Mouse (Mus musculus): ENCODE data around the gene Olfr402.
"Not testable (repeated sequence)": the region's sequence is repeated elsewhere in the genome, so short reads cannot be mapped to it uniquely, and the experiment has no call there.

Gene Olfr402

DNA sequence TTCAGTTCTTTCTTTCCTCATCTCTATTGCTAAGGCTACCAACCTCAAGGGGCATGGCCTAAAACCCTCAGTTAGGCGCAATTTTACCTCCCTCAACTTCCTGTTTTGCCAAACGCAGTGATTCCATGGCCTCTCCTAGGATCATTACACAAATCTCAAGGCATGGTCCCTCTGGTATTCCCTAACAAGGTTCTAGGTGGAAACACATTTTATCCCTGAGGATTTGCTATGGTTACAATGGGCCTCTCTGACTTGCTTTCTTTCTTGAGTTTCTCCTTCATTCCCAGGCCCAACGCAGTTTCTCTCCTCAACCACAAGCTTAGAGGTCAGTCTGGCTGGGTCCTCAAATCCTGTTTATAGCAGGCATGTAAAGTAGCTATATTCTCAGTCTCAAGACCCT is at the start of gene Olfr402:
TSS of gene Olfr402 (plus strand) at position 301 of the 400 bp plus-strand sequence.
- DNase-seq (ENCODE audit: low read depth, low spot score) = no peak

GRCm38 (mm10) chr11:74105066-74105465 is 48.3 kb upstream of the Olfr402 start:
- DNase-seq (ENCODE audit: low read depth, low spot score) = no peak

DNA sequence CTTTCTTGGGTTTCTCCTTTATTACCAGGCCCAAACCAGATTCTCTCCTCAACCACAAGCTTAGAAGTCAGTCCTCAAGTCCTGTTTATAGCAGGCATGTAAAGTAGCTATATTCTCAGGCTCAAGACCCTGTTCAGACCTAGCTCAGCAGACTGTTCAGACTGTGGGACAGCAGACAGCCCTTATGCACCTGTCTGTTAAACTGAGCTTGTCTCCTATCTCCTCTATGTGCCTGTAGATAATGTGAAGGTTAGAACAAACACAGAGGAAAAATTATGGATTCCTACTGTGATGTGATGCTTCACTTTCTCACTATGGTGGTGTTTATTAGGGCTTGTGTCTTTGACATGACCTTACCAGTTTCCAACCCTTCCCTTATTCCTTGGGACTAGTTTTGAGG is 39.9 kb upstream of the Olfr402 start, which contains the start of gene Olfr401:
TSS of gene Olfr401 (plus strand) at position 301 of the 400 bp plus-strand sequence.
- no peak for DNase-seq (ENCODE audit: low read depth, low spot score)

DNA sequence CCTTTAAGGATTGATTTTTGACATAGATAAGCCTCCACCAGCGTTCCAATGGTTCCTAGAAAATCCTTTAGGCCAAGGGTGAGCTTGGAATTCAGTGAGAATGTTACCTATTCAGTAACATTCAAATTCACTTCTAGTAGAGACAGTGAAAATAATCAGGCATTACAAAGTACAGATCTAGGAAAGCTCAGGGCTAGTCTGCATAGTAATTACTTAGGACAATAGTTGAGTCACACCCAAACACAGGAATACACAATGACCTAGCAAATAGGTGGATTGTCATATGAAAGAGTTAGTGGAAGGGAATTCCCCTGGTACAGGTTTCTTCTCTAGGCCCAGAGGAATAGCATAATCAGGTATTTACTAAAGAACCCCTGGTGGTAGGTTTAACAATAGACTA is 13.3 kb upstream of the Olfr402 start:
- DNase-seq (ENCODE audit: low read depth, low spot score) = not testable (repeated sequence)

DNA sequence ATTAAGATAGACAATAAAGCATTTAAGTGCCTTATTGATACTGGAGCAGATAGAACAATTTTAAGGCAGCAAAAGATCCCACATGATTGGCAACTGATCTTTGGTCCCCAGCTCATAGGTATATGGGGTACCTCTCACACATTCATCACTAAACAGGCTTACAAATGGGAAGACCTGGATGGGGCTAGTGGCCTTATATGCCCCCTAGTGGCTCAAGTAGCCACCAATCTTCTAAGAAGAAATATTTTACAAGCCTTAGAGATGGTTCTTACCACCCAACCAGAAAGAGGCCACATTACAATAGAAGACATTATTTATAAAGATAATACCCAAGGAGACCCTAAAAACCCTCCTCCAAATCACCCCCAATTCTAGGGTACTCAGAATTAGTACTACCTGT is 7.5 kb upstream of the Olfr402 start:
- no peak for DNase-seq (ENCODE audit: low read depth, low spot score)

DNA sequence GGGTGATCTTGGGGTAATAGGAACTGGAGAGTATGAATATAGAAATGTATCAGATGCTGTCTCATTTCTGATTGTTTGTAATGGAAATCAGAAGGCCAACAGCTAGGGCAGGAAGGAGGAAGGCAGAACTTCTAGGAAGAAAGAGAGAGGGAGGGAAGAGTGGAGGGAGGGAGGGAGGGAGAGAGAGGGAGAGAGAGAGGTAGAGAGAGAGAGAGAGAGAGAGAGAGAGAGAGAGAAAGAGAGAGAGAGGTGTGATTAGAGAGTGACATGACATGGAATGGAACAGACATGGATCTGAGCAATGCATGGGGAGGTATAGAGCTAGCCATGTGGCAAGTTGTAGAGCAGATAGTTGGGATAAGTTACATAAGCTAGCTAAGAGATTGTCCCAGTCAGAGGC is 15.4 kb downstream of the Olfr402 start:
- DNase-seq (ENCODE audit: low read depth, low spot score) = no peak

DNA sequence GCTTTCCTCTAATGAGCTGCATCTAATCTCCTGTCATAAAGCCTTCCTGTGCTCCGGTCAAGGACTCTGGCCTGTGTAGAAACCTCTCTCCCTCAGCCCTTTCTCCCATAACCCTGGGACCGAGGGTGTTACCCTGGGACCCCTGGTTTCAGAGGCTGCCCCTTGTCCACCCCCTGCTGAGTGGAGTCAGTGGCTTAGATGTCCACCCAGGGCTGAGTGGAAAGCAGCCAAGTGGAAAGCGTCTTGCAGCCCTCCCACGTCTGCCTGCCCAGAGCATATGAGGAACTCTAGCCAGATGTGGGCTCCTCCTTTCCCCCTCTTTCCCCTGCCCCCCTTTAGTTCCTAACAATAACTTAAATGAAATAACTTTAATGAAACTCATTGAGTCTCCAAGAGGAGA is 29.8 kb downstream of the Olfr402 start:
- no peak for DNase-seq (ENCODE audit: low read depth, low spot score)

DNA sequence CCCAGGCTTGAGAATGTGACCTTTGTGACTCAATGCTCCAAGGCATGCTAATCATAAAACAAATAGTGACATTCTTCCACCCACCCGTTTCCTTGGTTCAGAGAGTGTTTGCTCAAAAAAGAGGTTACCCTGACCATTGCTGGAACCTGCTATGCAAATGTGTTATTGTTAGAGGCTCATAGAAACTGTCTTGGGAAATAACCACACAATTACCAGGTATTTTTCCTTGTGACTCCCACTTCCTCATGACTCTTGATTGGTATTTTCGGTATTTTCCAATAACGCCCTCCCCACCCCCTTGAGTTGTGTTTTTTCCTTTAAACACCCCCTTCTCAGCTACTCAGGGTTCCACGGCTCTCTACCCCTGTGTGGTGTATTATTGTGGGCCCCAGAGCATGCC is 30.4 kb downstream of the Olfr402 start:
- no peak for DNase-seq (ENCODE audit: low read depth, low spot score)

GRCm38 (mm10) chr11:74185949-74186348 is 32.6 kb downstream of the Olfr402 start, which contains the start of gene Olfr403:
Gene Olfr403, plus strand, starts transcription at chr11:74186249.
- no peak for DNase-seq (ENCODE audit: low read depth, low spot score)

Data from skeletal muscle tissue, adult 2 months (tissue).